Mouse (Mus musculus) kidney, postnatal 36 days (tissue): Measurements from ENCODE around the gene Wiz.

ENCODE experiments used
- DNase-seq, 2 experiments: peaks; one replicate each; pipeline ENCODE4 v3.0.0; 2021 to 2022; ENCODE audit warnings: mixed read lengths in 2 of 2

The Wiz gene

GRCm38 (mm10) chr17:32349037-32349732, 40.1 kb downstream of the Wiz start:
- peak in 1 of 2 experiments; percentile 42 for DNase-seq

- DNase-seq = no peak
These were observed 40.8 kb downstream of the Wiz start for GRCm38 (mm10) chr17:32348406-32348805.

- DNase-seq = no peak
These were observed 48.1 kb downstream of the Wiz start for GRCm38 (mm10) chr17:32341102-32341501.

- DNase-seq = no peak
These were observed 49.1 kb downstream of the Wiz start for GRCm38 (mm10) chr17:32340110-32340509.

- no peak for DNase-seq
These were observed 53.4 kb downstream of the Wiz start for GRCm38 (mm10) chr17:32335869-32336268.

GRCm38 (mm10) chr17:32334921-32335320, 54.3 kb downstream of the Wiz start:
- DNase-seq = no peak

GRCm38 (mm10) chr17:32333675-32334303, 55.5 kb downstream of the Wiz start:
- peak in 1 of 2 experiments; percentile 23 for DNase-seq

- DNase-seq = no peak
These were observed 61.7 kb downstream of the Wiz start for GRCm38 (mm10) chr17:32327501-32327900.

- no peak for DNase-seq
These were observed 66.4 kb downstream of the Wiz start for GRCm38 (mm10) chr17:32322809-32323208.

- peak in 1 of 2 experiments; percentile 17 for DNase-seq
These were observed 67.4 kb downstream of the Wiz start for GRCm38 (mm10) chr17:32321836-32322235.

GRCm38 (mm10) chr17:32321390-32321734, 67.9 kb downstream of the Wiz start:
- no peak for DNase-seq

GRCm38 (mm10) chr17:32320597-32321389, 68.4 kb downstream of the Wiz start, which contains the start of gene Akap8:
Akap8 (minus strand) TSS chr17:32321238.
- peak; percentile 98 to 99 for DNase-seq

- peak in 1 of 2 experiments; percentile 19 for DNase-seq
These were observed 69.3 kb downstream of the Wiz start for GRCm38 (mm10) chr17:32319950-32320349.

- no peak for DNase-seq
These were observed 71.5 kb downstream of the Wiz start for GRCm38 (mm10) chr17:32317708-32318107.

GRCm38 (mm10) chr17:32317032-32317431, 72.2 kb downstream of the Wiz start:
- no peak for DNase-seq

GRCm38 (mm10) chr17:32315560-32315959, 73.7 kb downstream of the Wiz start:
- no peak for DNase-seq

GRCm38 (mm10) chr17:32313892-32314291, 75.3 kb downstream of the Wiz start:
- DNase-seq = no peak

GRCm38 (mm10) chr17:32312801-32313200, 76.4 kb downstream of the Wiz start:
- no peak for DNase-seq

- no peak for DNase-seq
These were observed 81.3 kb downstream of the Wiz start for GRCm38 (mm10) chr17:32307963-32308362.
